Mouse (Mus musculus) heart, adult 2 months (tissue): ENCODE results near the gene Chst8.

Experiments
- CTCF ChIP-seq: fragments of 200-600 bp; IDR thresholded peaks from 2 replicates; pipeline ENCODE4 v1.8.1; 2022; ENCODE audit warnings: antibody characterized with exemption, mild to moderate bottlenecking, moderate library complexity
- EP300 ChIP-seq: fragments of 200-500 bp; IDR thresholded peaks from 2 replicates; pipeline ENCODE4 v1.6.1; 2011; ENCODE audit warnings: low read depth, low read length, control low read depth; ENCODE audit not compliant: insufficient read depth
- POLR2A ChIP-seq: fragments of 200-500 bp; IDR thresholded peaks from 2 replicates; pipeline ENCODE4 v1.6.1; 2011; ENCODE audit warnings: mild to moderate bottlenecking, low read depth, low read length, control low read depth; ENCODE audit not compliant: insufficient read depth

DNA sequence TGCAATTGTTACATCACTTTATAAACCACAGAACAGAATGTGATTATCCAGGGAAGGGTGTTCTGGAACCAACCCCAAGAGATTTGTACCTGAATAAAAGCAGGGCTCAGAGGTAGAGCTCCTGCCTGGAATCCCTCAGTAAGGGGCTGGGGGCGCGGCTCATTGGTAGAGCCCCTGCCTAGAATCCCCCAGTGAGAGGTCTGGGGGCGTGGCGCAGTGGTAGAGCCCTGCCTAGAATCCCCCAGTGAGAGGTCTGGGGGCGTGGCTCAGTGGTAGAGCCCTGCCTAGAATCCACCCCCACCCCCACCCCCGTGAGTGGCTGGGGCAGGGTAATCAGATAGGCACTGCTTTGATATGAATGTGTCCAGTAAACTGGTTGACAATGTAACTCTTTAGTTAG, 83.6 kb downstream of the Chst8 start:
- no peak for TF ChIP-seq CTCF
- no peak for TF ChIP-seq POLR2A
- TF ChIP-seq EP300, result no peak
